Mouse (Mus musculus): ENCODE measurements around the gene Mab21l2.

DNA sequence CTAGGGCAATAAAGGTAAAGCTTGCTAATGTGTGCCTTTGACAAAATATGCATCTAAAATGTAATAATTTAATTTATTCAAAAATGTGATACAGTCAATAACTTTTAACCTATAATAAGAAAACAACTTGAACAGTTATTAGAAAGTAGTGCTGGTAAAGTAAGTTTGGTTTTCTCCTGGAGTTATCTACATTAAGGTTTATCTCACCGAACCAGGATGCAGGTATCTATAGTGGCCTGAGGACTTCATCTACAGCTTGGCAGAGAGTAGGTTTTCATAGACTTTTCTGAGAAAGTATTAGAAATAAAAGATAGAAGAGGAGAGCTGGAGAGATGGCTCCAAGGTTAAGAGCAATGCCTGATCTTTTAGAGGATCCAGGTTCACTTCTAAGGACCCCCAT is 13.0 kb upstream of the Mab21l2 start:
- TF ChIP-seq MYOD1 (IDR thresholded peaks at IDR 0.05; ENCODE audit: control insufficient read depth, insufficient read length, low read depth) (no peak), USF1 (IDR thresholded peaks at IDR 0.05; ENCODE audit: low read depth) (no peak), CTCF (IDR thresholded peaks at IDR 0.05; ENCODE audit: control insufficient read depth, insufficient read depth, insufficient read length) (no peak), MAX (IDR thresholded peaks at IDR 0.05) (no peak), CEBPB (IDR thresholded peaks at IDR 0.05; ENCODE audit: low read depth) (no peak), MYOG (IDR thresholded peaks at IDR 0.05; ENCODE audit: control insufficient read depth, extremely low read depth, insufficient read length) (no peak), FOSL1 (IDR thresholded peaks at IDR 0.05; ENCODE audit: insufficient read depth, low read length, poor library complexity, severe bottlenecking) (no peak)
